Mouse (Mus musculus) lung, adult 2 months (tissue): ENCODE measurements around the gene Gm47791. TPM values are rescaled to one million over a fixed set of nuclear protein-coding genes. Genes with fewer than 3 reads are reported as not detected.

Source experiments
- DNase-seq: peaks from one replicate; pipeline ENCODE4 v3.0.0; 2022
- H3K4me1 ChIP-seq: fragments of 200-500 bp; 2 replicates; pipeline ENCODE4 v1.6.1; 2011; ENCODE audit warnings: low read length; ENCODE audit not compliant: control insufficient read depth, insufficient read depth
- H3K4me3 ChIP-seq: fragments of 200-500 bp; replicated peaks from 2 replicates; pipeline ENCODE3; 2011; ENCODE audit warnings: low read depth, mild to moderate bottlenecking, control low read depth, low read length; ENCODE audit errors: extremely low read depth
- CTCF ChIP-seq: fragments of 200-500 bp; IDR thresholded peaks from 2 replicates; pipeline ENCODE4 v1.5.1; 2011; ENCODE audit warnings: mild to moderate bottlenecking, low read length, control low read depth; ENCODE audit not compliant: insufficient read depth
- POLR2A ChIP-seq: fragments of 200-500 bp; IDR thresholded peaks from 2 replicates; pipeline ENCODE4 v1.6.1; 2011; ENCODE audit warnings: low read depth, mild to moderate bottlenecking, control low read depth, low read length, borderline replicate concordance; ENCODE audit errors: extremely low read depth
- WGBS: fragments of 180-500 bp; shearing (Covaris S2); methylation state at CpG from one replicate; pipeline ENCODE4 v1.1.7; 2018; 5-methylcytosine and 5-hydroxymethylcytosine counted together
- polyA plus RNA-seq: library from polyadenylated mRNA; depleted of rRNA; stranded (reverse); fragments of >200 nt; gene quantifications from 2 replicates; pipeline ENCODE4 v1.2.3, GENCODE M21; 2012; rRNA removed

The Gm47791 gene
- polyA plus RNA-seq, 1 experiment = not detected

DNA sequence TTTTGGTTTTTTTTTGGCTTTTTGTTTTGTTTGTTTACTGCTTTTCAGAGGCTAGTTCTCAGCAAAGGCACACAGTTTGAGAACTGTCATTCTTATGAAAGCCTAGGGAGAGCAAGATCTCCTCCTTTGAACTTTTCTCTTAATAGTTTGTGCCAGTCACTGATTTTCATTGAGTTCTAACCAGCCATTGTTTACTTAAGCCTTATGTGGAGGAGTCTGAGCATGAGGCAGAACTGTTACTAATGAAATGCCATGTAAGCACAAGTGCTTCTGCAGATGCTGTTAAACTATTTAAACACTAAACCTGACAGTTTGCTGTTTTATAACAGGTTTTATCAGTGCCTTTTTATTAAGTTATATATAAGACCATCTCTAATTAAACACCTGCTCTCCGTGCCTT lies 33.0 kb downstream of the Gm47791 start:
- Histone ChIP-seq H3K4me1 (no peaks in the 10 kb centered on the region; the same call in 1 of the 2 replicates), H3K4me3 (no peak overlapping the region)
- 65% methylated on average over 1 of the region's 1 CpGs for whole genome bisulfite sequencing
- TF ChIP-seq CTCF (no peak), POLR2A (no peak)
- DNase-seq = no peak

DNA sequence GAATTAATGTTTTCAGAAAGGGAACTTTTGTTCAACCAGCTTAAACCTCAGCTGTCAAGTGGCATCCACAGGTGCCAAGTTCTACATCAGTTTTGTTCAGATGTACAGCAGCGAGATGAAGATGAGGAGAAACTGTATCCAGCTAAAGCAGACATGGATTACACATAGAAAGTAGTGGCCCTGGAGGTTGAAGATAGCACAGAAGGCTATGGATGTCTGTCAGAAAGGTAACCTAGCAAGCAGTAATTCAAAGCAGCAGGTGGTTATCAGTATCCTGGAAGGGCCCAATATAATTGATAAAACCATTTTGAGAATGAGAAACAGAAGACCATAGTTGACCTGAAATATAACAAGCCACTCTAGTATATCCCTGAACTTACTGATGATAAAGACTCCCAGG lies 37.7 kb downstream of the Gm47791 start:
- 98% methylated on average over 1 of the region's 1 CpGs for WGBS
- no peak overlapping the region for H3K4me3 ChIP-seq
- no peak for TF ChIP-seq POLR2A
- TF ChIP-seq CTCF = no peak
- H3K4me1 ChIP-seq = no peaks in the 10 kb centered on the region; the same call in 1 of the 2 replicates
- no peak for DNase-seq

DNA sequence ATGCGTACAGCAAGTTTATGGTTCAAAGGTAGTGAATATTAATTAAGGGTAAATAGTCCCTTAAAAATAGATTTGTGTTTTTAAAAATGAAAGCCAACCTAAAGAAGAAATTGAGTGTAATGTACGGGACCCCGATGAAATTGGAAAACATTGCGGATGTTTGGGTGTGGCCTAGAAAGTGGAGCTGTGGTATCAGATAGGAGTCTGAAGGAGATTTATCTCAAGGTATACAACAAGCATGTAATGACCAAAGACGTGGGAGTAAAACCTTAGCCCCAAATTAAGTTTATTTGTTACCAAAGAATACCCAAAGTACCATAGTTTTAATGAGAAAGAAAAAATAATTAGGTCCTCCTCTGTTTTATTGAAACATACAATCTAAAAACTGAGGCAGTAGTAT lies 44.6 kb downstream of the Gm47791 start:
- WGBS = 85% methylated on average over 5 of the region's 5 CpGs
- TF ChIP-seq CTCF (no peak), POLR2A (no peak)
- no peaks in the 10 kb centered on the region for H3K4me1 ChIP-seq
- H3K4me3 ChIP-seq = no peak overlapping the region
- DNase-seq = no peak

DNA sequence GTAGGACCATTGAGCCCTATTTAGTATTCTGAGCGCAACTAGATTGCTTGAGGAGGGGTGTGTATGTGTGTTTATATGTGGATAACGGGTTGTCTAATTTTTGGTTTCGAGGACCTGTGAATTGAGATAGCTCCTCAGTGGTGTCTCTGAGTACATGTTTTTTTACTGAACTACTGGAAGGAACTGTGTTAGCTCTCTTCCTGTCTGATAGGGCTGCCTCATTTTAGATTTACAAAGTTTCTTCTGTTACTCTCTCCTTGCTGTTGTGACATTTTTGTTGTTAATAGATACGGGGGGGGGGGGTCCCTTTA lies 45.2 kb downstream of the Gm47791 start:
- 39% methylated on average over 4 of the region's 4 CpGs for WGBS

DNA sequence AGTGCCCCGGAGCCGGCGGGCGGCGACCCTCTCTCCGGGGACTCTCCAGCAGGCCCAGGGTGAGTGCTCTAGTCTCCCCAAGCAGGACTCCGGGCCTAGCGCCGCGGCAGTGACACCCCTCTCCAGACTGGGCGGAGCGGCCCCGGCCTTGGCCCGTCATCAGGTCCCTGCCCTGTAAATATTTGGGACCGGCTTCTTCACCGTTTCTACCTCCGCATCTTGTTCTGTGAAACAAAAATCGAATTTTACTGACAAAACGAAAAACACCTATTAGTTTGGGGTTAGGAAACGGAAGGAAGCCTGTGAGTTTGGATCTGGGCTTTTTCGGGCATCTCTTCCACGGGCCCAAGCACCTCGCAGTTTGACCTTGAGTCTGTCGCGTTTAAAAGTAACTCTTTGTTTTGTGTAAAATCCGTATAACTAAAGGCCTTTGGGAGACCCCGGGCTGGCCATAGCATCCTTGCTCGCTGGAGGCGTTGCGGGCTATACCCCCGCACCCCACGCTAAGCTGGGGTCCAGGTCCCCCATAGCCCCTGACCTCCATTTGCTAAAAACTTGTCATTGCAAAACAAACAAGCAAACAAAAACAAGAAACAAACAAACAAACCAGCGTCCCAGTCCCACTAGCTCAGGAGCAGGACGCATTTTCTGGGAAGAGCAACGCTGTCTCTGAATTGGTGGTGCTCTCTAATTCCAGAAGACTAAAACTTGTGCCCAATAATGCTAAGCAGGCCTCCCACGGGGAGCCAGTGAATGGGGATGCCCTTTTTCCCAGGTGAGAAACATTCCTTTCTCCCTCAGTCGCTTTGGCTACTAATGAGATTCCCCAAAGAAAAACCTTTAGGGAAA lies 45.8 kb downstream of the Gm47791 start:
- Histone ChIP-seq H3K4me3 (peak overlapping the region; percentile 78), H3K4me1 (no peaks in the 10 kb centered on the region)
- 2% methylated on average over 37 of the region's 37 CpGs for WGBS
- TF ChIP-seq CTCF = no peak
- no peak for TF ChIP-seq POLR2A
- DNase-seq = no peak

More for the DNA sequence above, 45.2 kb downstream of the Gm47791 start:
- no peak for DNase-seq
- TF ChIP-seq CTCF (no peak), POLR2A (no peak)
- Histone ChIP-seq H3K4me1 (no peaks in the 10 kb centered on the region), H3K4me3 (no peak overlapping the region)

DNA sequence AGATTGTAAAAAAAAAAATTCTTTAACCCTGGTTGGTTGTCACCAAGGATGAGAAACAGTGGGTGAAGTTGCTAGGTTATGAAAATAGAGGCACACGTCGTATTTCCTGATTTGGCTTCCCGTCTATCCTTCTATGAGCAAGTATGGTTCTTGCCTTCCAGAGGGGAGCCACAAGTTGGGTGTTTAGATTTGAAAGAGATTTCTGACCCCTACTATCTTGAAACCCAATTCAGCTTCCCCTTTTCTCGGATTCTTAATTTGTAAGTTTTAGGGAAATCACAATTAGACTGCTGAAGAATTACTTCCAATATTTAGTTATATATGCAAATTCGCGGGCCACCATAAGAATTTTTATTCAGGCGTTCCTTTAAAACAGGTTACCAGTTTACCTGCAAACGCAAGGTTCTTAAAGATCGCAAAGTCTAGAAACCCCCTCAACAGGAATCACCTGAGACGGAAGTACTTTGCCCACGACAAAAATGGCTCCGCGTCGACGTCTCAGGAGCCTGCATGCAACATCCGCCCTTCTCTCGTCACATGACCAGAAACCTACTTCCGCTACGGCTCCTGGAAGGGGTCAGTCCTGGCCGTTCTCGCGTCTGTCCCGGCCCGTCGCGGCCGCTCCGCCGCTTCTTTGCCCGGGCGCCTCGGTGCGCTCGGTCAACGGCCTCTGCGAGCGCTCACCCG lies 46.6 kb downstream of the Gm47791 start, which contains the start of gene Mff:
Gene Mff, plus strand, starts transcription at position 552 of the 687 bp plus-strand sequence.
- 9% methylated on average over 38 of the region's 38 CpGs for WGBS
- no peak for TF ChIP-seq CTCF
- peak; percentile 87; the same call in 1 of the 2 replicates for TF ChIP-seq POLR2A
- Histone ChIP-seq H3K4me1 (no peaks in the 10 kb centered on the region), H3K4me3 (peak within 1 kb of the TSS; percentile 78)
- peak; percentile 94 for DNase-seq

Other genes with a start within 250 kb of the Gm47791 start
- gene Col4a4, start 184.4 kb downstream of the Gm47791 start, polyA plus RNA-seq = 19.2 and 26.5 TPM in 2 replicates
- gene Col4a3, start 184.3 kb downstream of the Gm47791 start, polyA plus RNA-seq = 43.6 and 64.6 TPM in 2 replicates
- 44.8 and 59.1 TPM in 2 replicates for gene Mff, start 46.4 kb downstream of the Gm47791 start, polyA plus RNA-seq
- 0.36 TPM in 1 of 2 replicates, not detected in the other for gene Tm4sf20, start 2.8 kb downstream of the Gm47791 start, polyA plus RNA-seq
- 51.1 and 70.6 TPM in 2 replicates for gene Agfg1, start 68.2 kb upstream of the Gm47791 start, polyA plus RNA-seq
- gene A030005L19Rik, start 142.1 kb upstream of the Gm47791 start, polyA plus RNA-seq = 1.5 and 1.6 TPM in 2 replicates
- 0.15 TPM in 1 of 2 replicates, not detected in the other for gene A030014E15Rik, start 153.7 kb upstream of the Gm47791 start, polyA plus RNA-seq
- not detected in 2 replicates for gene Gm6217, start 160.2 kb upstream of the Gm47791 start, polyA plus RNA-seq
- gene A030003K21Rik, start 172.1 kb upstream of the Gm47791 start, polyA plus RNA-seq = not detected in 2 replicates
- gene Gm7544, start 184.8 kb upstream of the Gm47791 start, polyA plus RNA-seq = not detected in 2 replicates
- gene Gm47955, start 189.0 kb upstream of the Gm47791 start, polyA plus RNA-seq = not detected in 2 replicates
- not detected in 2 replicates for gene Gm47959, start 229.3 kb upstream of the Gm47791 start, polyA plus RNA-seq